ENCODE assay signal across 10 mouse cellular contexts in the genomic region with DNA sequence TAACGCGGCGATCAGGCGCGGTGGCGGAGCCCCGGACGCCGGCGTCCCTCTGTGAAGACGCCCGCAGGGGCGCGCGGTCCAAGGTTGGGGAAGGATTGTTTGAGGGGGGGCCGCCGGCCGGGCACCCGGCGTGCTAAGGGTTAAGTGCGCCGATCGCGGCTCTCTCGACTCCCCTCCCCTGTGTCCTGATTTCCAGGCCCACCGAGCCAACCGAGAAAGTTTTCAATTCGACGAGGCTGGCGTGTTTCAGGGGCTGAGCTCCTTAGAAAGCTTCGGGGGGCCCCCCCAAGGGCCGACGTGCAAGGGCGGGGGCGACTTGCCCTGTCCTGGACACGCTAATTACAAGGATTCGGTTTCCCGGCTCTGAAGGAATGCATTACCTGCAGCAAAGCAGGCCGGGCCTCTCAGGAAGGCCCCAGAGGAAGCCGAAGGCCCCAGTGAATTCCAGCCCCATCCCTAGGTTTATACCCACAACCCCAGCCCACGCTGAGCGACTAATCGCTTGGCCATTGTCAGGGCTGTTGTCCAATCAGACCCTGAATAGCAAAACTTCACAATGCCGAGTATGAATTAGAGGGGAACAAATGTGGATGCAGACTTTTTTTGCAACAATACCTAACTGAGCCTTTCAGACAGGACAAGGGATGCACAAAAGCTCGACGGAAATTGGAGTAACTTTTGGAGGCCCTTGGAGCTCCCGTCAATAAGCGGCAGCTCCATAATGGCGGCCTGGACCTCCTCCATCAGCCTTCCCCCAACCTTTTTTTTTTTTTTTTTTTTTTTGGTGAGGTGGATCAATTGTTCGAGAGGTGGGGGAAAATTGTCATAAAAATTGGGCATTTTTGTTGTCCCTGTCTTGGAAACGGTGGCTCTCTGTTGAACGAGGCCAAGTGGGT.
DNase-seq lines count a peak whose midpoint lies in the region; ATAC-seq and TF ChIP-seq lines count a peak whose summit lies in the region.
"Had no signal": no experiment of that assay in that cellular context is flagged by ENCODE, and none has a peak within 500 bp of the region (broad histone marks: within the 10 kb centered on the region; RNA-seq: fewer than 3 reads in every experiment).

No protein-coding gene starts in this region.

- no peak for TF ChIP-seq EP300 in ES-Bruce4 (IDR thresholded peaks at IDR 0.05; ENCODE audit: insufficient read depth, low read depth, low read length)

- H3K4me1 ChIP-seq in heart, embryonic 11.5 days (ENCODE audit: control insufficient read depth, insufficient read depth, low read length), result peaks cover 5% of the 10 kb centered on the region; the same call in 1 of the 2 replicates
- peaks cover 2% of the 10 kb centered on the region for H3K4me1 ChIP-seq in ES-Bruce4 (ENCODE audit: control insufficient read depth, insufficient read depth, low read length)
- peaks cover 25% of the 10 kb centered on the region for H3K4me1 ChIP-seq in forebrain, embryonic 11.5 days (replicated peaks; ENCODE audit: control insufficient read depth, insufficient read depth, low read length)
- peaks cover 20% of the 10 kb centered on the region for H3K4me1 ChIP-seq in midbrain, embryonic 11.5 days (ENCODE audit: control insufficient read depth, insufficient read depth, low read length)

- WGBS in heart, embryonic 11.5 days (ENCODE audit: insufficient replicate concordance), result 3% methylated on average over 52 of the region's 52 CpGs
- WGBS in forebrain, embryonic 11.5 days, result under 1% methylated on average over 52 of the region's 52 CpGs
- under 1% methylated on average over 52 of the region's 52 CpGs for WGBS in midbrain, embryonic 11.5 days

- TF ChIP-seq CTCF in ES-Bruce4 (IDR thresholded peaks at IDR 0.05; ENCODE audit: low read depth, low read length), result no peak

- H3K27ac ChIP-seq in heart, embryonic 11.5 days (ENCODE audit: low read depth, low read length), result no peak overlapping the region
- H3K27ac ChIP-seq in ES-Bruce4 (ENCODE audit: insufficient read depth, low read length), result no peak overlapping the region
- peak overlapping the region; percentile 37 for H3K27ac ChIP-seq in forebrain, embryonic 11.5 days (ENCODE audit: low read depth, low read length)
- H3K27ac ChIP-seq in midbrain, embryonic 11.5 days (ENCODE audit: low read depth, low read length), result no peak overlapping the region; the same call in 1 of the 2 replicates
- H3K27ac ChIP-seq: layer of hippocampus, adult 2 months had no signal

- peaks cover 89% of the 10 kb centered on the region for H3K27me3 ChIP-seq in heart, embryonic 11.5 days (ENCODE audit: control insufficient read depth, insufficient read depth, low read length)
- H3K27me3 ChIP-seq in ES-Bruce4 (ENCODE audit: control insufficient read depth, insufficient read depth, low read length, poor library complexity, severe bottlenecking), result peaks cover 9% of the 10 kb centered on the region
- peaks cover 45% of the 10 kb centered on the region for H3K27me3 ChIP-seq in forebrain, embryonic 11.5 days (ENCODE audit: control insufficient read depth, insufficient read depth, low read length)
- H3K27me3 ChIP-seq in midbrain, embryonic 11.5 days (ENCODE audit: control insufficient read depth, insufficient read depth, low read length), result peaks cover 85% of the 10 kb centered on the region

- H3K9me3 ChIP-seq in heart, embryonic 11.5 days (replicated peaks; ENCODE audit: control insufficient read depth, low read length), result no peaks in the 10 kb centered on the region
- H3K9me3 ChIP-seq in ES-Bruce4 (replicated peaks; ENCODE audit: control insufficient read depth, insufficient read depth, low read length, poor library complexity, severe bottlenecking), result no peaks in the 10 kb centered on the region
- no peaks in the 10 kb centered on the region for H3K9me3 ChIP-seq in forebrain, embryonic 11.5 days (ENCODE audit: control insufficient read depth, low read length)
- H3K9me3 ChIP-seq in midbrain, embryonic 11.5 days (ENCODE audit: control insufficient read depth, low read length), result no peaks in the 10 kb centered on the region

- peak overlapping the region; percentile 36 for H3K4me3 ChIP-seq in heart, embryonic 11.5 days (ENCODE audit: low read depth, low read length)
- peak overlapping the region; percentile 59 for H3K4me3 ChIP-seq in ES-Bruce4 (ENCODE audit: low read depth, low read length)
- H3K4me3 ChIP-seq in forebrain, embryonic 11.5 days (ENCODE audit: low read depth, low read length), result peak overlapping the region; percentile 26
- H3K4me3 ChIP-seq in midbrain, embryonic 11.5 days (ENCODE audit: low read depth, low read length), result peak overlapping the region; percentile 27
- H3K4me3 ChIP-seq: erythroblast, embryonic 14.5 days; layer of hippocampus, adult 2 months had no signal

- H3K9ac ChIP-seq in heart, embryonic 11.5 days (ENCODE audit: low read depth, low read length), result no peak overlapping the region
- H3K9ac ChIP-seq in ES-Bruce4 (ENCODE audit: low read depth, poor library complexity, severe bottlenecking), result peak overlapping the region; percentile 89
- H3K9ac ChIP-seq in forebrain, embryonic 11.5 days (ENCODE audit: low read length), result peak overlapping the region; percentile 39; the same call in 1 of the 2 replicates
- H3K9ac ChIP-seq in midbrain, embryonic 11.5 days (ENCODE audit: low read length), result peak overlapping the region; percentile 39

- DNase-seq in heart, adult 8-10 months (ENCODE audit: low spot score), result no peak
- DNase-seq in forebrain, embryonic 11.5 days (ENCODE audit: low spot score), result peak; percentile 83
- peak; percentile 95 for DNase-seq in midbrain, embryonic 11.5 days (ENCODE audit: low spot score, missing footprints)
- no peak for DNase-seq in thymus, postnatal 4 days
- DNase-seq in cerebellum, postnatal 36 days, result no peak
- no peak for DNase-seq in adrenal gland, postnatal 36 days

- no peak for TF ChIP-seq POLR2A in ES-Bruce4 (IDR thresholded peaks at IDR 0.05; ENCODE audit: insufficient read depth, low read length)

- H3K36me3 ChIP-seq in heart, embryonic 11.5 days (ENCODE audit: control insufficient read depth, insufficient read depth, low read length), result no peaks in the 10 kb centered on the region
- H3K36me3 ChIP-seq in ES-Bruce4 (ENCODE audit: control insufficient read depth, insufficient read depth, low read length, poor library complexity, severe bottlenecking), result no peaks in the 10 kb centered on the region
- H3K36me3 ChIP-seq in forebrain, embryonic 11.5 days (ENCODE audit: control insufficient read depth, insufficient read depth, low read length), result no peaks in the 10 kb centered on the region
- no peaks in the 10 kb centered on the region for H3K36me3 ChIP-seq in midbrain, embryonic 11.5 days (ENCODE audit: control insufficient read depth, insufficient read depth, low read length)

- no peak for ATAC-seq in heart, embryonic 11.5 days (replicated peaks; ENCODE audit: insufficient number of reproducible peaks, low FRiP score, low TSS enrichment)
- peak; percentile 84 for ATAC-seq in forebrain, embryonic 11.5 days (replicated peaks; ENCODE audit: low FRiP score)
- peak; percentile 86 for ATAC-seq in midbrain, embryonic 11.5 days (ENCODE audit: low FRiP score)

- H3K4me2 ChIP-seq in heart, embryonic 11.5 days, result peak overlapping the region; percentile 58
- H3K4me2 ChIP-seq in forebrain, embryonic 11.5 days (ENCODE audit: low read depth, low read length, severe bottlenecking), result peak overlapping the region; percentile 61
- H3K4me2 ChIP-seq in midbrain, embryonic 11.5 days, result peak overlapping the region; percentile 49

Comparison
In these comparisons a context has a peak if more than half of its experiments do, and no peak if none do; other contexts are left out.
1. DNase-seq: peak in forebrain, embryonic 11.5 days (single experiment) and midbrain, embryonic 11.5 days (single experiment); none in heart, adult 8-10 months (single experiment), thymus, postnatal 4 days (single experiment), cerebellum, postnatal 36 days (0 of 2) and adrenal gland, postnatal 36 days (0 of 2).
2. Peak in every context shown above with its lines, with median percentiles within 50 percentile points of each other: H3K4me2 ChIP-seq and H3K4me3 ChIP-seq.